Mouse (Mus musculus): Measurements from ENCODE around the gene Asgr1. TPM values are rescaled to one million over a fixed set of nuclear protein-coding genes. Genes with fewer than 3 reads are reported as not detected.

The Asgr1 gene
- total RNA-seq (2014; rRNA removed) (531 and 680 TPM in 2 replicates), polyA plus RNA-seq (2012; rRNA removed) (730 and 786 TPM in 2 replicates)

DNA sequence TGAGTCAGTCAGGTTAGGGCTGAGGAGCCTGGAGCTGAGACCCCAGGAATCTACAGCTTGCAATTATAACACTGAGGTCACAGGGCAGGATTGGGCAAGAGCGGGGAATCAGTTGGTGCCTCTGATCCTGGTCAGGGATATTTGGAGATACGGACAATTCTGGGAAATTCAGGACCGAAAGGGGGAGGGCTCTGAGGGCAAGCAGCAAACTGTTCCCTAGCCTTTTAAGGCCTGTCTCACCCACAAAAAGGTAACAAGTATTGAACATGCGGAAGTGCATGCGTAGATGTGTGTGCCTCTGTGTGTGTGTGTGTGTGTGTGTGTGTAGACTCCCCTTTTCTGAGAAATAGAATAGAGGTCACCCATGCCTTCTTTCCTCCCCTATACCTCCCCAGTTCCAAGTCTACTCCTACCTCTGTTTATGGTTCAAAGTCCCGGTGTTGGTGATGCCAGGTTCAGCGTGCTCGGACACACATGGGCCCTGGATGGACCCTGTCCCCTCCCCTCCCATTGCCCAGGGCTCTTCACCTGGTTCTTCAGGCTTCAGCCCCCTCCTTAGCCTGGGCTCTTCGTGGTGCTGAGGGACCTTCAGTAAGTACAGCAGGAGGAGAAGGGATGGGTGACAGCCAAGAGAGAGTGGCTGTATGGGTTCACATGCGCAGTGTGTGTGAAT is at the start of gene Asgr1:
Gene Asgr1 (plus strand): TSS at position 188 of the 673 bp plus-strand sequence.
- peaks cover 5% of the 10 kb centered on the region; the same call in 1 of the 2 replicates for H3K79me2 ChIP-seq (ENCODE audit: control insufficient read depth, insufficient read depth, low read length)
- no peaks in the 10 kb centered on the region for H3K27me3 ChIP-seq (ENCODE audit: control insufficient read depth, insufficient read depth, low read length)
- H3K9ac ChIP-seq (ENCODE audit: low read depth, low read length) = peak within 1 kb of the TSS; percentile 88
- WGBS = 22% methylated on average over 10 of the region's 10 CpGs
- TF ChIP-seq CTCF (IDR thresholded peaks at IDR 0.05; ENCODE audit: low read depth, low read length) (no peak), POLR2A (IDR thresholded peaks at IDR 0.05; ENCODE audit: extremely low read depth, insufficient read depth, low read length) (peak; percentile 65; the same call in 1 of the 2 replicates)
- H3K27ac ChIP-seq (replicated peaks; ENCODE audit: insufficient read depth, low read depth, low read length) = peak within 1 kb of the TSS; percentile 94
- peak within 1 kb of the TSS; percentile 76 for H3K4me3 ChIP-seq (ENCODE audit: insufficient read depth, low read depth, low read length)
- H3K4me1 ChIP-seq (ENCODE audit: control insufficient read depth, insufficient read depth, low read length) = peaks cover 23% of the 10 kb centered on the region
- DNase-seq (ENCODE audit: extremely low read depth, low read depth, low spot score) = peak; percentile 97
- peaks cover 14% of the 10 kb centered on the region for H3K36me3 ChIP-seq (ENCODE audit: control insufficient read depth, insufficient read depth, low read length)

DNA sequence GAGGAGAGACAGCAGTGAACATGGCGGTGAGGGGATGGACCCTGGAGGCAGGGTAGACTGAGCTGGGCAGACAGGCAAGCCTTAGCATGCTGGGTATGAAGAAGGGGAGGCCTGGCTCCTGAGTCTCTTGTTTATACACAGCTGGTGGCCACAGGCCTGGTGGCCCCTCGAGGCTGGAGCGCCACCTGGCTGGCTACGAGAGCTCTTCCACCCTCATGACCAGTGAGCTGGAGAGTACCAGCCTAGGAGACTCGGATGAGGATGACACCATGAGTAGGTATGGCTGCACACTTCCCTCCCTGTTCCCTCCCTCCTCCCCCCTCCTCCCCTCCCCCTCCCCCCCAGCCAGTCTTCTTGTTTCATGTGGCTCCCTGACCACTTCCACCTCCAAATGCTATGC is 48.4 kb upstream of the Asgr1 start:
- Histone ChIP-seq H3K36me3 (ENCODE audit: control insufficient read depth, insufficient read depth, low read length) (peaks cover 11% of the 10 kb centered on the region; the same call in 1 of the 2 replicates), H3K27me3 (ENCODE audit: control insufficient read depth, insufficient read depth, low read length) (no peaks in the 10 kb centered on the region), H3K4me1 (ENCODE audit: control insufficient read depth, insufficient read depth, low read length) (peaks cover 8% of the 10 kb centered on the region), H3K4me3 (ENCODE audit: insufficient read depth, low read depth, low read length) (no peak overlapping the region), H3K27ac (replicated peaks; ENCODE audit: insufficient read depth, low read depth, low read length) (no peak overlapping the region), H3K9ac (ENCODE audit: low read depth, low read length) (no peak overlapping the region), H3K79me2 (ENCODE audit: control insufficient read depth, insufficient read depth, low read length) (peaks cover 14% of the 10 kb centered on the region)
- 78% methylated on average over 5 of the region's 5 CpGs for WGBS
- DNase-seq (ENCODE audit: extremely low read depth, low read depth, low spot score) = no peak
- TF ChIP-seq POLR2A (IDR thresholded peaks at IDR 0.05; ENCODE audit: extremely low read depth, insufficient read depth, low read length) = no peak
- peak; percentile 63 for TF ChIP-seq CTCF (IDR thresholded peaks at IDR 0.05; ENCODE audit: low read depth, low read length)

DNA sequence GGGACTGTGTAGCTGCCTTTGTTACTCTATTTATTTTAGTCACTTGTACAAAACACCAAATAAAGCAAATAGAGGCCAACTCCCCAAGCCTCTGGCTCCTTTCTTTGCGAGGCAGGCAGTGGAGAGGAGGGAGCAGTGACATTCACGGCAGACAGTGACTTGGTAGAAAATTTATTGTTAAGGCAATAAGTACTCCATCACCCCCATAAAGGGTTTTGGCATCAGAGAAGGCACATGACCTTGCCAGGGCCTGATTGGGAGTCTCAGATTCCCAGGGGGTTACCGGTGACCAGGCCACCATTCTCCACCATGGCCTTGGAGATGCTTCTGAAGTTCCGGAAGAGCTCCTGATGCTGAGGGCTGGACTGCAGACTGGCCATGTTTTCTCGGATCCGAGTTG is 43.9 kb upstream of the Asgr1 start:
- no peak overlapping the region for H3K4me3 ChIP-seq (ENCODE audit: insufficient read depth, low read depth, low read length)
- DNase-seq (ENCODE audit: extremely low read depth, low read depth, low spot score) = no peak
- TF ChIP-seq POLR2A (IDR thresholded peaks at IDR 0.05; ENCODE audit: extremely low read depth, insufficient read depth, low read length) (no peak), CTCF (IDR thresholded peaks at IDR 0.05; ENCODE audit: low read depth, low read length) (no peak)
- WGBS = 86% methylated on average over 6 of the region's 6 CpGs
- peaks cover 15% of the 10 kb centered on the region; the same call in 1 of the 2 replicates for H3K79me2 ChIP-seq (ENCODE audit: control insufficient read depth, insufficient read depth, low read length)
- no peaks in the 10 kb centered on the region for H3K27me3 ChIP-seq (ENCODE audit: control insufficient read depth, insufficient read depth, low read length)
- H3K4me1 ChIP-seq (ENCODE audit: control insufficient read depth, insufficient read depth, low read length) = peaks cover 8% of the 10 kb centered on the region
- H3K27ac ChIP-seq (replicated peaks; ENCODE audit: insufficient read depth, low read depth, low read length) = no peak overlapping the region
- peaks cover 46% of the 10 kb centered on the region for H3K36me3 ChIP-seq (ENCODE audit: control insufficient read depth, insufficient read depth, low read length)
- no peak overlapping the region for H3K9ac ChIP-seq (ENCODE audit: low read depth, low read length)

DNA sequence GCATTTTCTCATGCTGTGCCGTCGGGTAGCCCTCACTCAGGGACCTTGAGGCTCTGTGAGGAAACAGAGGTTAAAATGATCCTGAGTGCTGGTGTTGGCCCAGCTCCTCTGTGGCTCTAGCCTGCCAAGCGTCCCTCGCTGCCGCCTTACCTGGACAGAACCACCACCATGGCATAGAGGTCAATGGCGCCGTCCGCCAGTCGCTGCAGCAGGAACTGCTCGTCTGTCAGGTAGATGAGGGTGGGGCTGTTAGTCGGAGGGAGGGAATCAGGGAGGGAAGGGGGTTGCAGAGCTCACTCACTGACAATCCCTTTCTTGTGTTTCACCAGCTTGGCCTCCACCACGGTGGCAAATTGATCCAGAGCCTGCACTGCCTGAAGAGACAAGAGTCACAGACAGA is 43.3 kb upstream of the Asgr1 start:
- WGBS = 71% methylated on average over 12 of the region's 12 CpGs
- no peak for TF ChIP-seq CTCF (IDR thresholded peaks at IDR 0.05; ENCODE audit: low read depth, low read length)
- TF ChIP-seq POLR2A (IDR thresholded peaks at IDR 0.05; ENCODE audit: extremely low read depth, insufficient read depth, low read length) = no peak

DNA sequence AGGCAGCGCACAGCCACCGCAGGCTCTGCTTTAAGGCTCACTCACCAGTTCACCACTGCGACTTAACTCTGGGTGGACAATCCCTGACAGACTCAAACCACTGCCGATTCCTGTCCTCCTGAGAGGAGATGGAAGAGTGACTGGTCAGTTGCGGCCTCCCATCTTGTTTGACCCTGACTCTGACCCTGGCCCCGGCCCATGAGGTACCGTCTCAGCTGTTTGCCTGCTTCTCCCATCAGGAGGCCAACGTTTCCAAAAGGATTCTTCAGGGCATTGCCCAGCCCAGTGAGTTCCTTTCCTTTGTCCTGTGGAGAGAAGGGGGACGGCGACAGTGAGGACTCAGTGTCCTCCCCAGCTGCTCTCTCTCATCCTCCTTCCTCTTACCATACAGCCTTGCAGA is 42.9 kb upstream of the Asgr1 start:
- 88% methylated on average over 10 of the region's 10 CpGs for WGBS
- no peak for TF ChIP-seq CTCF (IDR thresholded peaks at IDR 0.05; ENCODE audit: low read depth, low read length)
- TF ChIP-seq POLR2A (IDR thresholded peaks at IDR 0.05; ENCODE audit: extremely low read depth, insufficient read depth, low read length) = no peak
- H3K36me3 ChIP-seq (ENCODE audit: control insufficient read depth, insufficient read depth, low read length) = peaks cover 46% of the 10 kb centered on the region

More for the DNA sequence above, 43.3 kb upstream of the Asgr1 start:
- peaks cover 16% of the 10 kb centered on the region; the same call in 1 of the 2 replicates for H3K79me2 ChIP-seq (ENCODE audit: control insufficient read depth, insufficient read depth, low read length)
- no peak overlapping the region for H3K4me3 ChIP-seq (ENCODE audit: insufficient read depth, low read depth, low read length)
- no peaks in the 10 kb centered on the region for H3K27me3 ChIP-seq (ENCODE audit: control insufficient read depth, insufficient read depth, low read length)
- peaks cover 46% of the 10 kb centered on the region for H3K36me3 ChIP-seq (ENCODE audit: control insufficient read depth, insufficient read depth, low read length)
- H3K27ac ChIP-seq (replicated peaks; ENCODE audit: insufficient read depth, low read depth, low read length) = no peak overlapping the region
- no peak overlapping the region for H3K9ac ChIP-seq (ENCODE audit: low read depth, low read length)
- DNase-seq (ENCODE audit: extremely low read depth, low read depth, low spot score) = no peak
- peaks cover 8% of the 10 kb centered on the region for H3K4me1 ChIP-seq (ENCODE audit: control insufficient read depth, insufficient read depth, low read length)

DNA sequence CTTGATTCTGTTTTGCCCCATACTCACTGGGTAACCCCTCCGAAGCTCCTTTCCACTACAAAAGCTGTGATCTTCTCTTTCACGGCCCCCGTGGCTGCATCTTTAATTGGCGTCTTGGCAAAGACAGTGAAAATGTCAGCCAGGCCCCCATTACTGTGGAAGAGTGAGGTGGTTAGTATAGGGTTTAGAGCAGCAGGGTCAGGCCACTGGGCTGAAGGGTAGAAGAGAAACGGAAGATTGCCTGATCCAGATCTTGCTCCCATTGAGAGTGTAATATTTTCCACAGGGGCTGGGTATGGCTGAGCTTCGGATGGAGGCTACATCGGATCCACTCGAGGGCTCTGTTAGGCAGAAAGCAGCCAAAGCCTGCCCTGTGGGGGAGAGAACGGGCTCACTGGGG is 41.0 kb upstream of the Asgr1 start:
- no peaks in the 10 kb centered on the region for H3K27me3 ChIP-seq (ENCODE audit: control insufficient read depth, insufficient read depth, low read length)
- no peak for DNase-seq (ENCODE audit: extremely low read depth, low read depth, low spot score)
- no peak overlapping the region for H3K4me3 ChIP-seq (ENCODE audit: insufficient read depth, low read depth, low read length)
- WGBS = 94% methylated on average over 9 of the region's 9 CpGs
- H3K27ac ChIP-seq (replicated peaks; ENCODE audit: insufficient read depth, low read depth, low read length) = no peak overlapping the region
- peaks cover 8% of the 10 kb centered on the region for H3K4me1 ChIP-seq (ENCODE audit: control insufficient read depth, insufficient read depth, low read length)
- no peak overlapping the region for H3K9ac ChIP-seq (ENCODE audit: low read depth, low read length)
- peaks cover 16% of the 10 kb centered on the region; the same call in 1 of the 2 replicates for H3K79me2 ChIP-seq (ENCODE audit: control insufficient read depth, insufficient read depth, low read length)
- peaks cover 44% of the 10 kb centered on the region for H3K36me3 ChIP-seq (ENCODE audit: control insufficient read depth, insufficient read depth, low read length)
- TF ChIP-seq POLR2A (IDR thresholded peaks at IDR 0.05; ENCODE audit: extremely low read depth, insufficient read depth, low read length) (no peak), CTCF (IDR thresholded peaks at IDR 0.05; ENCODE audit: low read depth, low read length) (no peak)

More for the DNA sequence above, 42.9 kb upstream of the Asgr1 start:
- no peak overlapping the region for H3K9ac ChIP-seq (ENCODE audit: low read depth, low read length)
- H3K4me1 ChIP-seq (ENCODE audit: control insufficient read depth, insufficient read depth, low read length) = peaks cover 8% of the 10 kb centered on the region
- H3K79me2 ChIP-seq (ENCODE audit: control insufficient read depth, insufficient read depth, low read length) = peaks cover 16% of the 10 kb centered on the region; the same call in 1 of the 2 replicates
- DNase-seq (ENCODE audit: extremely low read depth, low read depth, low spot score) = no peak
- no peaks in the 10 kb centered on the region for H3K27me3 ChIP-seq (ENCODE audit: control insufficient read depth, insufficient read depth, low read length)
- no peak overlapping the region for H3K4me3 ChIP-seq (ENCODE audit: insufficient read depth, low read depth, low read length)
- no peak overlapping the region for H3K27ac ChIP-seq (replicated peaks; ENCODE audit: insufficient read depth, low read depth, low read length)

All from liver, adult 2 months (tissue).